30 mouse cellular contexts compared by ENCODE assay signal in the genomic region with DNA sequence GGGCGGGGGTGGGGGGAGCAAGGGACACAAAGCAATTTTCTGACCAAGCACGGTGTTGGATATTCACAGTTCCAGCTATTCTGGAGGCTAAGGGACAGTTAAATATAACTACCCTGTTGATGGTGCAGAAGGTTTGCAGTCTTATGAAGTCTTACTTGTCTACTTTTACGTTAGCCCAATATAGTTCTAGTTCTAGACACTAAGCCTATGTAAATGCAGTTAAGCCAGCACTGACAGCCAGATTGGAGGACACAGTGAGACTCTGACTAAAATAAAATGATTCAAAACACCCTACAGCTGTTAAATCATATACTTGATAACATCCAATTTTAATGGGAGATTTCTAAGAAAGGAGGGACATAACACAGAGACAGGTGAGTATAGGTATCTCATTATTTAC.
"Had no signal": no experiment of that assay in that cellular context is flagged by ENCODE, and none has a peak within 500 bp of the region (broad histone marks: within the 10 kb centered on the region; RNA-seq: fewer than 3 reads in every experiment).

No protein-coding gene starts in this region.

- H3K36me3 ChIP-seq: limb, embryonic 10.5 days; limb, embryonic 12.5 days; limb, embryonic 13.5 days; limb, embryonic 15.5 days; liver, embryonic 12.5 days; liver, embryonic 13.5 days; liver, embryonic 15.5 days; lung, embryonic 15.5 days; midbrain, embryonic 10.5 days; midbrain, embryonic 12.5 days; midbrain, embryonic 15.5 days had no signal

- ATAC-seq: liver, embryonic 12.5 days; liver, postnatal 0 days; lung, postnatal 0 days; midbrain, embryonic 15.5 days; midbrain, embryonic 16.5 days had no signal

- H3K4me3 ChIP-seq: left cerebral cortex, adult 2 months; limb, embryonic 10.5 days; limb, embryonic 12.5 days; limb, embryonic 13.5 days; limb, embryonic 15.5 days; liver, embryonic 12.5 days; liver, embryonic 13.5 days; liver, embryonic 15.5 days; lung, embryonic 15.5 days; megakaryocyte, embryonic 14.5 days; midbrain, embryonic 10.5 days; midbrain, embryonic 12.5 days; midbrain, embryonic 15.5 days; myocyte had no signal

- DNase-seq: left cerebral cortex, postnatal 4 days; liver; liver, embryonic 13.5 days; liver, postnatal 0 days; lung, adult 18-20 months; lung, adult 2 months; lung, embryonic 14.5 days; lung, postnatal 10 days; lung, postnatal 14 days; lung, postnatal 36 days; lung, postnatal 4 days; midbrain, embryonic 14.5 days had no signal

- H3K27ac ChIP-seq: left cerebral cortex, adult 2 months; limb, embryonic 10.5 days; limb, embryonic 12.5 days; limb, embryonic 13.5 days; limb, embryonic 15.5 days; liver, embryonic 12.5 days; liver, embryonic 13.5 days; liver, embryonic 14.5 days; liver, embryonic 15.5 days; lung, embryonic 15.5 days; macrophage; midbrain, embryonic 10.5 days; midbrain, embryonic 12.5 days; midbrain, embryonic 15.5 days had no signal

- H3K4me2 ChIP-seq: limb, embryonic 12.5 days; limb, embryonic 13.5 days; limb, embryonic 15.5 days; liver, embryonic 11.5 days; liver, embryonic 12.5 days; liver, embryonic 13.5 days; liver, embryonic 15.5 days; lung, embryonic 14.5 days; lung, embryonic 15.5 days; midbrain, embryonic 12.5 days; midbrain, embryonic 15.5 days had no signal

- H3K27me3 ChIP-seq: limb, embryonic 12.5 days; limb, embryonic 13.5 days; limb, embryonic 15.5 days; liver, embryonic 12.5 days; liver, embryonic 13.5 days; liver, embryonic 15.5 days; lung, embryonic 15.5 days; megakaryocyte, embryonic 14.5 days; midbrain, embryonic 12.5 days; midbrain, embryonic 15.5 days had no signal

- H3K9ac ChIP-seq: limb, embryonic 12.5 days; limb, embryonic 13.5 days; limb, embryonic 15.5 days; liver, embryonic 12.5 days; liver, embryonic 13.5 days; liver, embryonic 14.5 days; liver, embryonic 15.5 days; liver, postnatal 0 days; lung, embryonic 14.5 days; lung, embryonic 15.5 days; midbrain, embryonic 12.5 days; midbrain, embryonic 15.5 days had no signal

- H3K4me1 ChIP-seq: limb, embryonic 10.5 days; limb, embryonic 12.5 days; limb, embryonic 15.5 days; liver, embryonic 12.5 days; liver, embryonic 13.5 days; liver, embryonic 15.5 days; megakaryocyte, embryonic 14.5 days; midbrain, embryonic 10.5 days; midbrain, embryonic 12.5 days; midbrain, embryonic 15.5 days had no signal

- H3K9me3 ChIP-seq: limb, embryonic 10.5 days; limb, embryonic 12.5 days; limb, embryonic 13.5 days; limb, embryonic 15.5 days; liver, embryonic 12.5 days; liver, embryonic 13.5 days; liver, embryonic 15.5 days; lung, embryonic 15.5 days; midbrain, embryonic 10.5 days; midbrain, embryonic 12.5 days; midbrain, embryonic 15.5 days had no signal
